Mouse (Mus musculus) embryo, embryonic 11.5 days (tissue): ENCODE measurements around the gene Pdk2.
A peak's percentile ranks its signal among the peaks of the same experiment; 100 is the strongest.

Experiments used
- DNase-seq: peaks from one replicate; pipeline ENCODE4 v3.0.0-alpha.2; 2012; ENCODE audit warnings: low read depth, low spot score

Pdk2 gene

GRCm38 (mm10) chr11:95004136-95004936 lies 36.8 kb downstream of the Pdk2 start:
- no peak for DNase-seq

GRCm38 (mm10) chr11:95002705-95003104 lies 38.4 kb downstream of the Pdk2 start:
- no peak for DNase-seq

DNA sequence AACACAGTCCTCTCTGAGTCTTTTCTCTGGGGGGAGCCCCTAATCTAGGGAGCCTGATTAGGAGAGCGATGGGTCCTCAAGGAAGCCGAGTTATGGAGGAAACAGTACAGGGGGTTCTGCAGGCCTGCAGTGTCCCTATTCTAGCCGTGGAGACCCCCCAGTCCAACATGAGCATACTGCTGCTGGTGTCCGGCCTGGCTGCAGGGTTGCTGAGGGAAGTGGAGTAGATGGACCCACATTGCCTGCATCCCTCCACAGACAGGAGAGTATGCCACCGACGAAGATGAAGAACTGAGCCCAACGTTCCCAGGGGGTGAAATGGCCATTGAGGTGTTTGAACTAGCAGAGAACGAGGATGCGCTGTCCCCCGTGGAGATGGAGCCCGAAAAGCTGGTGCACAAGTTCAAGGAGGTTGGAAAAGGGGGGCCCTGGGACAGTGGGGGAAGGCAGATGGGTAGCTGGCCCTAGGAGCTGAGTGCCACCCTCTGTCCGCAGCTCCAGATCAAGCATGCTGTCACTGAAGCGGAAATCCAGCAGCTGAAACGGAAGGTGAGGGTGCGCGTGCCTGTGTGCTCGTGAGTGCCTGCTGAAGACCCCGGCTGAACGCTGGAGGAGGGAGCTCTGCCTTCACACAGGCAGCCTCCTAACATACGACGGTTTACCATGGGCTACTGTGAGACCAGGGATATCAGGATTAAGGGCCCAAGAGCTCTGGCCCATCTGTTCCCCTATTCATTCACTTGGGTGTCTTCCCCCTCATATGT lies 39.4 kb downstream of the Pdk2 start:
- DNase-seq: no peak

DNA sequence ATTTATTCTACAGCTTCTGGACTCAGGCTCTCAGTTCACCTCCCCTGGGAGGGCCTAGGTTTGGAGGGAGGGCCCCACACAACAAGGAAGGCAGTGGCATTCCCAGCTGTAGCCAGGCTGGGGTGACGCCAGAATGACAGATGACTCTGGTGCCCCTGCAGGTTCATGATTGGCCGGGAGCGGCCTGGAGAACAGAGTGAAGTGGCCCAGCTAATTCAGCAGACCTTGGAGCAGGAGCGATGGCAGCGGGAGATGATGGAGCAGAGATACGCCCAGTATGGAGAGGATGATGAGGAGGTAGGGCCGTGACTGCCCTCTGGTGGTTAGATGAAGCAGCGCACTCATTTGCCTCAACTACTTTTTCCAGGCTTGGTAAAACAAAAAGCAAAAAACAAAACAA lies 40.1 kb downstream of the Pdk2 start:
- DNase-seq: peak; percentile 52

DNA sequence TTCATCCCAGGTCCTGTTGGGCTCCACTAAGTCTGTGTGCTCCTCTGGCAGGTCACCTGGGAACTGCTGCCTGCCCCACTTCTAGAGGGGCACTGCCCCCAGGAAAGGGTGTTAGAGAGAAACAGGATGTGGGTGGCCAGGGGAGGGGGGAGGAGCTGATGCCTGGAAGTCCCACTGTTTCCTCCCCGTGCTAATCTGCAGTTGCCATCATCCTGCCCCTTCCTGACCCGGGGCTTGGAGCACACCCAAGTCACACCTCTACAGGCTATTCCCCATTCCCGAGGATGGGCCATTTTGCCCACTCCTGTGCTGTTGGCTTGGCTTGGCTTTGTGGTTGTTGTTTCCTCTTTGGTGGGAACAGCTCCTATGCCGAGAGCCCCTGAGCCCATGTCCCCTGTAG lies 40.6 kb downstream of the Pdk2 start:
- DNase-seq: no peak

GRCm38 (mm10) chr11:95000128-95000527 lies 41.0 kb downstream of the Pdk2 start:
- no peak for DNase-seq

DNA sequence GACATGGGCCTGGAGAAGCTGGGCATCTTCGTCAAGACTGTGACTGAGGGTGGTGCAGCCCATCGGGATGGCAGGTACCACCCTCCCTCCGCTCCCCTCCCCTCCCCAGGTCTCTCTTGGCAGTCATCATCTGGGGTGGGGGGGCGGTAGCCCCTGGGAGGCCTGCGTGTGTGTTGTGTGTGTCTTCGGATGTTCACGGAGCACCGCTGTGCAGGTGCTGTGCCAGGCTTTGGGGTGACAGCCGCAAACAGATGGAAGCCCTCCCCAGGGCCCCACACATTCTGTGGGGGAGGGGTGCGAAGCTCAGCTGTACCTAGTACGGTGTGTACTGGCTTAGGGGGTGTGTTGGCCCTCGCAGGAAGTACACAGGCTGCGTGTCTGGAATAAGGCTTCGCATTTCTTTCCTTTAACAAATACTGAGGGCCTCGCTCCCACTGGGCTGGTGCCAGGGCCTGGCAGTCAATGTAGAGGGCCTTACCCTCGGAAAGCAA lies 43.1 kb downstream of the Pdk2 start:
- DNase-seq: no peak

GRCm38 (mm10) chr11:94997596-94997995 lies 43.6 kb downstream of the Pdk2 start:
- no peak for DNase-seq

GRCm38 (mm10) chr11:94996984-94997383 lies 44.2 kb downstream of the Pdk2 start:
- DNase-seq: no peak

GRCm38 (mm10) chr11:94996101-94996500 lies 45.1 kb downstream of the Pdk2 start:
- DNase-seq: no peak

- no peak for DNase-seq
Observed at GRCm38 (mm10) chr11:94994947-94995772, 46.0 kb downstream of the Pdk2 start.

- no peak for DNase-seq
Observed at GRCm38 (mm10) chr11:94994208-94994814, 46.8 kb downstream of the Pdk2 start.

DNA sequence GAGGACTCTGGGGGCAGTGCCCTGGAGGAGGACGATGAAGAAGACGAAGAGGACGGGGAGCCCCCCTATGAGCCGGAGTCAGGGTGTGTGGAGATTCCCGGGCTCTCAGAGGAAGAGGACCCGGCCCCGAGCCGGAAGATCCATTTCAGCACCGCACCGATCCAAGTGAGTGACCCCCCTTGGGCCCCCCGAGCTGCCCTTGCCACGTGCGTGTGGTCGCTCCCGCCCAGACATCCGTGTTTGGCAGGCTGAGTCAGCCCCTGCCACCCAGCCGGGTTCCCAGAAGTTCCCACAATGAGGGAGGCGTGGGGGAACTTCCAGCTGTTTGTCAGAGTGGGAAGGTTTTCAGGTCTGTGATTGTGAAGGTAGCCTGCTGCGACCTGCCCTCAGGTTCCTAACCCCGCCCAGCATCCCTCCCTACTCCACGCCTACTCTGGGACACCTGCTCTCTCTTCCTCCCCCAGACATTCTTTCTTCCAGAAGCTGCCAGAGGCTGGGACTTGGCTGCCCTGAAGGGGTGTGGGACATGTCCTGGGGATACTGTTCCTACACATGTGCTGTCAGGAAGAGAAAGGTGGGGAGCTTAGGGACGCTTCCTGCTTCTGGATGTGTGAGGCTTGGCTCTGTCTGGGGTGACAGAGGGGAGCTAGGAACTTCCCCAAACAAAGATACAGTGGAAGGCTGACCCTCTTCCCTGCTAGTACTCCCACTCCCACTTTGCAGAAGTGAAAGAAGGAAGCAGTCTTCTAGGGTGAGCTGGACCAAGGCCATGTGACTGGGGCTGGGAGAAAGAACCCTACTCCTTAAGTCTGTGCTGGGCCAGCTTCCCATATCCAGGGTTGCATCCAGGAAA lies 48.2 kb downstream of the Pdk2 start:
- no peak for DNase-seq

GRCm38 (mm10) chr11:94992480-94992753 lies 48.7 kb downstream of the Pdk2 start:
- no peak for DNase-seq

- no peak for DNase-seq
Observed at GRCm38 (mm10) chr11:94991641-94992479, 49.3 kb downstream of the Pdk2 start.

GRCm38 (mm10) chr11:94990749-94991577 lies 50.2 kb downstream of the Pdk2 start, which contains the start of gene Ppp1r9b:
Ppp1r9b (plus strand) TSS chr11:94991035.
- DNase-seq: peak; percentile 82

DNA sequence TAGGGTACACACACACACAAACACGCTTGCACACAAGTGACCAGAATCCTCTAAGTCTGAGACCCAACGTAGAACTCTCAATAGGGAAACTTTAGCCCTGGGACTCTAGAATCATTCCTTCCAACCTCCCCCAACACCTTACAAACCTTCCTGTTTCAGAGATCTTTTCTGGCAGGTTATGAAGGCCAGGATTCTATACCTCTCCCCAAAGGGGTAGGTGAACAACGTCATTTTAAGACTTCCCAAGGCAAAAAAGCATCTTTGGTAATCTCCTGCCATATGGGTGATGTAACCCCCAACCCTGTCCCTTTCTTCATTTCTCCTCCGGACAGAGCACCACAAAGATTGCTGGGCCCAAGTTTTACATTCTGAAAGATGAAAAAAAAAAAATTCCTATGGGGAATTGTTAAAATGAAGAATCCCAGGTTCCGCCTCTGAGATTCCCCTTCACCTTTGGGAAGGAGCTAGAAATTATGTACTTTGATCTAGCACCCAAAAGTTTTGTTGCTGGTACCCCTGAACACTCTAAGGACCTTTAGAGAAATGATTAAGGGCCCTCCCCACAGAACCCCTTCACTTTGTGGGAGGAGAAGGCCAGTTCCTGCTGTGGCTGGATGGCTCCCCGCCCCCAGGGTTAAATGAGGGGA lies 50.9 kb downstream of the Pdk2 start:
- no peak for DNase-seq

GRCm38 (mm10) chr11:94989562-94990017 lies 51.6 kb downstream of the Pdk2 start:
- peak; percentile 86 for DNase-seq
